Mouse (Mus musculus): Measurements from ENCODE around the gene Ifitm3. TPM values are rescaled to one million over a fixed set of nuclear protein-coding genes. Genes with fewer than 3 reads are reported as not detected.
"Not testable (repeated sequence)": the region's sequence is repeated elsewhere in the genome, so short reads cannot be mapped to it uniquely, and the experiment has no call there.

Gene Ifitm3
- total RNA-seq, 2 experiments from 2014 or later = 55.3 to 67.3 TPM

- 0 out of 2 replicates have a peak, but pooled peaks have one; percentile 14 for ATAC-seq (replicated peaks; ENCODE audit: low FRiP score, low TSS enrichment, poor library complexity, severe bottlenecking)
Observed at GRCm38 (mm10) chr7:141008312-141008761, 2.2 kb downstream of the Ifitm3 start.

- ATAC-seq (replicated peaks; ENCODE audit: low FRiP score, low TSS enrichment, poor library complexity, severe bottlenecking) = peak; percentile 45; the same call in 1 of the 2 replicates
Observed at GRCm38 (mm10) chr7:141006914-141007313, 3.7 kb downstream of the Ifitm3 start.

- no peak for ATAC-seq (replicated peaks; ENCODE audit: low FRiP score, low TSS enrichment, poor library complexity, severe bottlenecking)
Observed at GRCm38 (mm10) chr7:141006446-141006845, 4.1 kb downstream of the Ifitm3 start.

GRCm38 (mm10) chr7:141003248-141004010 lies 7.1 kb downstream of the Ifitm3 start:
- no peak for ATAC-seq (replicated peaks; ENCODE audit: low FRiP score, low TSS enrichment, poor library complexity, severe bottlenecking)

- ATAC-seq (replicated peaks; ENCODE audit: low FRiP score, low TSS enrichment, poor library complexity, severe bottlenecking) = no peak
Observed at GRCm38 (mm10) chr7:141000881-141001708, 9.5 kb downstream of the Ifitm3 start.

GRCm38 (mm10) chr7:140998853-140999700 lies 11.5 kb downstream of the Ifitm3 start:
- ATAC-seq (replicated peaks; ENCODE audit: low FRiP score, low TSS enrichment, poor library complexity, severe bottlenecking) = no peak; the same call in 1 of the 2 replicates

- ATAC-seq (replicated peaks; ENCODE audit: low FRiP score, low TSS enrichment, poor library complexity, severe bottlenecking) = no peak
Observed at GRCm38 (mm10) chr7:140997817-140998216, 12.8 kb downstream of the Ifitm3 start.

- ATAC-seq (replicated peaks; ENCODE audit: low FRiP score, low TSS enrichment, poor library complexity, severe bottlenecking) = peak; percentile 74
Observed at GRCm38 (mm10) chr7:140991117-140991689, 19.4 kb downstream of the Ifitm3 start.

- ATAC-seq (replicated peaks; ENCODE audit: low FRiP score, low TSS enrichment, poor library complexity, severe bottlenecking) = peak; percentile 26; the same call in 1 of the 2 replicates
Observed at GRCm38 (mm10) chr7:140990622-140991021, 19.9 kb downstream of the Ifitm3 start.

- ATAC-seq (replicated peaks; ENCODE audit: low FRiP score, low TSS enrichment, poor library complexity, severe bottlenecking) = 0 out of 2 replicates have a peak, but pooled peaks have one; percentile 4
Observed at GRCm38 (mm10) chr7:140990185-140990584, 20.4 kb downstream of the Ifitm3 start.

GRCm38 (mm10) chr7:140989022-140989421 lies 21.5 kb downstream of the Ifitm3 start:
- no peak for ATAC-seq (replicated peaks; ENCODE audit: low FRiP score, low TSS enrichment, poor library complexity, severe bottlenecking)

GRCm38 (mm10) chr7:140987182-140988138 lies 23.1 kb downstream of the Ifitm3 start:
- no peak for ATAC-seq (replicated peaks; ENCODE audit: low FRiP score, low TSS enrichment, poor library complexity, severe bottlenecking)

GRCm38 (mm10) chr7:140982971-140983370 lies 27.6 kb downstream of the Ifitm3 start:
- no peak for ATAC-seq (replicated peaks; ENCODE audit: low FRiP score, low TSS enrichment, poor library complexity, severe bottlenecking)

- ATAC-seq (replicated peaks; ENCODE audit: low FRiP score, low TSS enrichment, poor library complexity, severe bottlenecking) = peak; percentile 73
Observed at GRCm38 (mm10) chr7:140981704-140982103, 28.9 kb downstream of the Ifitm3 start.

GRCm38 (mm10) chr7:140976720-140977119 lies 33.9 kb downstream of the Ifitm3 start:
- not testable (repeated sequence) for ATAC-seq (replicated peaks; ENCODE audit: low FRiP score, low TSS enrichment, poor library complexity, severe bottlenecking)

- ATAC-seq (replicated peaks; ENCODE audit: low FRiP score, low TSS enrichment, poor library complexity, severe bottlenecking) = no peak
Observed at GRCm38 (mm10) chr7:140975465-140975864, 35.1 kb downstream of the Ifitm3 start.

- no peak for ATAC-seq (replicated peaks; ENCODE audit: low FRiP score, low TSS enrichment, poor library complexity, severe bottlenecking)
Observed at GRCm38 (mm10) chr7:140974940-140975339, 35.6 kb downstream of the Ifitm3 start.
